Mouse (Mus musculus): Measurements from ENCODE around the gene Igfbpl1.

The Igfbpl1 gene

GRCm38 (mm10) chr4:45770638-45771033 lies 56.1 kb downstream of the Igfbpl1 start:
- DNase-seq (ENCODE audit: low spot score) = no peak

GRCm38 (mm10) chr4:45769791-45770637 lies 56.7 kb downstream of the Igfbpl1 start:
- no peak for DNase-seq (ENCODE audit: low spot score)

- DNase-seq (ENCODE audit: low spot score) = no peak
Measured at GRCm38 (mm10) chr4:45769141-45769540, 57.6 kb downstream of the Igfbpl1 start.

DNA sequence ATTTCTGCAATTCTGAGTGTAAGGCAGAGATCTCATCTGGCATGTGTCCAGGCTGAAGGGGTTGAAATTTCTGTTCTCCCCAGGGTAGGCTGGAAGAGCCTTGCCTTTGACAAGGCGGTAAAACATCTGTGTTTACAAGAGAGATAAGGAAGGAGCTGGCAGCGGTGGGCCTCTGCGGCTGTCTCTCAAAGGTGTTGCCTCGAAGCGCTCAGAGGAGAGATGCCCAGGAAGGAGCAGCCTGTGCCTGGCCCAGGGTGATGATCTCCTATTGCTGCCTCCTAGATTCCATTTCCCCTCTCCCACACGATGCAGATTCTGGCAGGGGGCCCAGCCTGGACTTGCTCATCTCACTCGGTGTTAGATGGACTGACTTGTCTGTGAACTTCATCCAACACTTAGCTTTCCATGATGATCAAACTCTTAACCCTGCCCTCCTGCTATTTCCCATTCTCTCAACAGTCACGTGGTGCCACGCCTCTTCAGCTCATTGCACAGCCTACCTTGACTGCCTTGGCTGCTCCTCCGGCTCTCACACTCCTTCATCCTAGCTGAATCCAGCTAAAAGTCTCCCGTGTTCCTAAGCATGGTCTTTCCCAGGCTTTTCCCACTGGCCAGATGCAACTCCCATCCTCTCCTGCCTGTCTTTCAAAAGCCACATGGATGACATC lies 58.7 kb downstream of the Igfbpl1 start:
- DNase-seq (ENCODE audit: low spot score) = peak; percentile 35

DNA sequence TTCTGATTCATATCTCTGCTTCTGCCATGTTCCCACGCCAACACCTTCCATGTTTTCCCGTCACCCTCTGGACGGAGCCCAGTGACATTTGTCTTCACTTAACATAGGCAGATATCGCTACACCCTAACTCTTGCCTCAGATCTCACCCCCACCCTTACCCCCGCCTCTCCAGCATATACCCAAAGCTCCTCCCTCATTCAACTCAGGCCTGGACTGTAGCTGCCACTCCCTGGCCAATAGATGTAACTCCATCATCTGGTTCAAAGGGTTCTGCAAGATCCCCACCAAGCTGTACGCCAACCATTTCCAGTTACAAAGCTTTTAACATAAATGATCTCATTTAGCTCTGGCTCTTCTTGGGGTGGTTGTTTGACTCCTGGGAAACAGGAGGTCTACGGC lies 59.9 kb downstream of the Igfbpl1 start:
- DNase-seq (ENCODE audit: low spot score) = no peak

GRCm38 (mm10) chr4:45765565-45766201 lies 61.0 kb downstream of the Igfbpl1 start:
- DNase-seq (ENCODE audit: low spot score) = no peak

GRCm38 (mm10) chr4:45765121-45765564 lies 61.6 kb downstream of the Igfbpl1 start:
- DNase-seq (ENCODE audit: low spot score) = peak; percentile 71

DNA sequence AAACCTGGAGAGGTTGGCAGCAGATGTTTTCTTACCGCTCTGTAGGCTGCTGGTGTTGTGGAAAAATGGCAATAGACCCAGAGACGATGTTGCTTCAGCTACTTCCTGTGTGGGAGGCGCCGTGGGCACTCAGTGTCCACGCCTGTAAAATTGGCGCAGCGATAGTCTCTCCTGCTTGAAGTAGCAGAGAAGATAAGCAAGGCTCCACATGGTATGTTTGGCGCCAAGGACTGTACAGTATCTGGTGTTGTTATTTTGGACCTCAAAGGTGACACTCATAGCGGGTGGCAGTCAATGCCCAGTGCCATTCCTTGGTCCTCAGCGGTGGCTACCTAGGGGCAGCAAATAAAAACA lies 62.6 kb downstream of the Igfbpl1 start:
- peak; percentile 31 for DNase-seq (ENCODE audit: low spot score)

DNA sequence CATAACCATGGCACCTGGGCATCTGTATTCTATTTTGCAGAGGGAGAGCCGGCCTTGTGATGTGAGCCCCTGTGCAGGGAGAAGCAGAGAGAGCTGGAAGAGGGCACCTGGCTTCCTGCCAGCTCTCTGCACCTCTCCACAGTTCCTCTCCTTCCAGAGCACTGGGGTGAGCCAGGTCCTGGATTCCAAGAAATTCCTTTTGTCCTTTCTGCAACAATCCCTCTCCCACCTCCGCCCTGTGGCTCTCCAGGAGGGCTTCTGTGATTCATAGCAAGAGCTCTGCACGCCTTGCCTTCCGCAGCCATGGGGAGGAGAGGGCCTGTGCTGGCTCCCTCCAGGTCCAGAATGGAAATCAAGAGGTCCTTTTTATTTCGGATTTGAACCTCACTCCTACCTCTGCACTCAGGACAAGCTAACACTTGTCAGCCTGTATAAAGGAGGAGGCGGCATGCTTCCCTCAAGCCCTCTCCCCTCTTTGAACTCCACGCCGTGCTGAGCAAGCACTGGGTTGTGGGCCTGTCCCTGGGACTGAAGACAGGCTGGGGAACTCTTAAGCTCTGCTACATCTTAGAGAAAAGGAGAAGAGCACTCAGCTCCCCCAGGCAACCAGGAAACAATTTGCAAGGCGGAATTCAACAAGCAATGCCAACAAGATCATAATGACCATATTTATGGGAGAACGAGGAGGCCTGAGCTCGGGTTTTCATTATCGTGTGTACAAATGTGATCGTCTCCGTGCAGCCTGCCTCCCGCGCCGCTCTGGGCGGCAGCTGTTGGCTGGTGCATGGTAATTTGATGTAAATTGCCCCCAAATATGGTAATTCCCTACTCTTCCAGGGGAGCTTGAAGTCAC lies 63.2 kb downstream of the Igfbpl1 start:
- no peak for DNase-seq (ENCODE audit: low spot score)

GRCm38 (mm10) chr4:45762600-45762999 lies 64.1 kb downstream of the Igfbpl1 start:
- no peak for DNase-seq (ENCODE audit: low spot score)
